Mouse (Mus musculus) cortical plate, adult 2 months (tissue): ENCODE measurements around the gene Tmem51.

Experiments used
- CTCF ChIP-seq: fragments of 200-500 bp; IDR thresholded peaks from 2 replicates; pipeline ENCODE4 v1.5.1; 2011; ENCODE audit warnings: mild to moderate bottlenecking, control low read depth, low read length; ENCODE audit not compliant: insufficient read depth; ENCODE audit errors: extremely low read depth
- POLR2A ChIP-seq: fragments of 200-500 bp; IDR thresholded peaks from 2 replicates; pipeline ENCODE4 v1.6.1; 2011; ENCODE audit warnings: mild to moderate bottlenecking, low read length, control low read depth; ENCODE audit not compliant: insufficient read depth; ENCODE audit errors: extremely low read depth

GRCm38 (mm10) chr4:142023166-142023565 is 60.9 kb downstream of the Tmem51 start:
- TF ChIP-seq CTCF (no peak), POLR2A (no peak)
